ENCODE assay signal across 32 mouse cellular contexts in genomic region chr11:67973225-67973624, GRCm38 (mm10). TPM values are rescaled to one million over a fixed set of nuclear protein-coding genes. Genes with fewer than 3 reads are reported as not detected.
DNase-seq lines count a peak whose midpoint lies in the region; ATAC-seq and TF ChIP-seq lines count a peak whose summit lies in the region.
"Had no signal": no experiment of that assay in that cellular context is flagged by ENCODE, and none has a peak within 500 bp of the region (broad histone marks: within the 10 kb centered on the region; RNA-seq: fewer than 3 reads in every experiment).

No protein-coding gene starts in this region.

- no peak for TF ChIP-seq CTCF in lung, embryonic 14.5 days (IDR thresholded peaks at IDR 0.05; ENCODE audit: low read depth)

- peaks cover 26% of the 10 kb centered on the region for H3K36me3 ChIP-seq in embryonic facial prominence, embryonic 13.5 days
- H3K36me3 ChIP-seq in embryonic facial prominence, embryonic 10.5 days (replicated peaks) = peaks cover 24% of the 10 kb centered on the region
- peaks cover 36% of the 10 kb centered on the region for H3K36me3 ChIP-seq in heart, embryonic 14.5 days (ENCODE audit: control insufficient read depth, insufficient read depth, low read length)
- peaks cover 12% of the 10 kb centered on the region; the same call in 1 of the 2 replicates for H3K36me3 ChIP-seq in lung, embryonic 14.5 days (ENCODE audit: insufficient read depth)

- no peak overlapping the region for H3K4me3 ChIP-seq in embryonic facial prominence, embryonic 13.5 days
- no peak overlapping the region for H3K4me3 ChIP-seq in embryonic facial prominence, embryonic 10.5 days
- H3K4me3 ChIP-seq in heart, embryonic 14.5 days (ENCODE audit: control insufficient read depth in 1 of 2, insufficient read depth in 1 of 2, low read depth in 1 of 2, low read length in 2 of 2) = no peak overlapping the region
- H3K4me3 ChIP-seq in lung, embryonic 14.5 days (ENCODE audit: low read depth, low read length) = no peak overlapping the region
- H3K4me3 ChIP-seq: hindbrain, embryonic 13.5 days; limb, embryonic 13.5 days; midbrain, embryonic 10.5 days; midbrain, embryonic 15.5 days; neural tube, embryonic 15.5 days had no signal

- H3K4me2 ChIP-seq in embryonic facial prominence, embryonic 13.5 days = no peak overlapping the region
- no peak overlapping the region for H3K4me2 ChIP-seq in heart, embryonic 14.5 days (ENCODE audit: low read length)
- no peak overlapping the region for H3K4me2 ChIP-seq in lung, embryonic 14.5 days
- H3K4me2 ChIP-seq: hindbrain, embryonic 13.5 days; limb, embryonic 13.5 days; liver, embryonic 11.5 days; midbrain, embryonic 15.5 days; neural tube, embryonic 15.5 days had no signal

- WGBS in embryonic facial prominence, embryonic 13.5 days = 68% methylated on average over 5 of the region's 5 CpGs
- WGBS in embryonic facial prominence, embryonic 10.5 days = 88% methylated on average over 5 of the region's 5 CpGs
- WGBS in heart, embryonic 14.5 days = 63% methylated on average over 5 of the region's 5 CpGs
- WGBS in lung, embryonic 14.5 days = 62% methylated on average over 5 of the region's 5 CpGs

- H3K9me3 ChIP-seq in embryonic facial prominence, embryonic 13.5 days = no peaks in the 10 kb centered on the region
- H3K9me3 ChIP-seq in embryonic facial prominence, embryonic 10.5 days = no peaks in the 10 kb centered on the region
- H3K9me3 ChIP-seq in heart, embryonic 14.5 days (ENCODE audit: control insufficient read depth, low read length) = no peaks in the 10 kb centered on the region
- H3K9me3 ChIP-seq in lung, embryonic 14.5 days (ENCODE audit: low read depth, low read length) = no peaks in the 10 kb centered on the region
- H3K9me3 ChIP-seq: hindbrain, embryonic 13.5 days; limb, embryonic 13.5 days; midbrain, embryonic 10.5 days; midbrain, embryonic 15.5 days; neural tube, embryonic 15.5 days had no signal

- H3K9ac ChIP-seq in embryonic facial prominence, embryonic 13.5 days = no peak overlapping the region
- H3K9ac ChIP-seq in heart, embryonic 14.5 days (ENCODE audit: low read length) = no peak overlapping the region
- no peak overlapping the region for H3K9ac ChIP-seq in lung, embryonic 14.5 days
- H3K9ac ChIP-seq: hindbrain, embryonic 13.5 days; limb, embryonic 13.5 days; midbrain, embryonic 15.5 days; neural tube, embryonic 15.5 days had no signal

- H3K27me3 ChIP-seq in embryonic facial prominence, embryonic 13.5 days = no peaks in the 10 kb centered on the region
- no peaks in the 10 kb centered on the region for H3K27me3 ChIP-seq in embryonic facial prominence, embryonic 10.5 days (replicated peaks; ENCODE audit: low read depth, poor library complexity, severe bottlenecking)
- no peaks in the 10 kb centered on the region for H3K27me3 ChIP-seq in heart, embryonic 14.5 days (ENCODE audit: control insufficient read depth, insufficient read depth, low read length)
- no peaks in the 10 kb centered on the region for H3K27me3 ChIP-seq in lung, embryonic 14.5 days (ENCODE audit: insufficient read depth, low read length)
- H3K27me3 ChIP-seq: CH12.LX; hindbrain, embryonic 13.5 days; limb, embryonic 13.5 days; midbrain, embryonic 15.5 days; neural tube, embryonic 15.5 days had no signal

- intact Hi-C loops in heart, postnatal 36 days (cut with DNase I) = no loop called here

- DNase-seq in embryonic facial prominence, embryonic 10.5 days (ENCODE audit: low spot score) = no peak
- no peak for DNase-seq in heart, postnatal 36 days
- no peak for DNase-seq in lung, embryonic 14.5 days
- no peak for DNase-seq in lung, postnatal 10 days
- DNase-seq in lung, postnatal 36 days = peak; percentile 42
- no peak for DNase-seq in cerebellum, postnatal 36 days
- DNase-seq: adrenal gland, adult 2 months; adrenal gland, postnatal 36 days; cerebellum, adult 18-20 months; cerebellum, postnatal 10 days; gastrocnemius, postnatal 25 days; kidney, adult 8-10 months; kidney, postnatal 4 days; right cerebral cortex, postnatal 14 days; thymus, adult 18-20 months; thymus, postnatal 36 days had no signal

- ATAC-seq in embryonic facial prominence, embryonic 13.5 days (ENCODE audit: insufficient number of reproducible peaks, insufficient read depth, low FRiP score, low TSS enrichment, low read depth) = no peak
- no peak for ATAC-seq in heart, embryonic 14.5 days (ENCODE audit: insufficient number of reproducible peaks, insufficient read depth, low FRiP score, low read depth)
- no peak for ATAC-seq in lung, embryonic 14.5 days (ENCODE audit: insufficient read depth)
- ATAC-seq: activated CD4-positive, CD25-positive, alpha-beta regulatory T cell, adult 4 months; forebrain, embryonic 14.5 days; intestine, embryonic 16.5 days; midbrain, embryonic 15.5 days had no signal

- peaks cover 19% of the 10 kb centered on the region for H3K4me1 ChIP-seq in embryonic facial prominence, embryonic 13.5 days
- H3K4me1 ChIP-seq in embryonic facial prominence, embryonic 10.5 days = no peaks in the 10 kb centered on the region
- H3K4me1 ChIP-seq in heart, embryonic 14.5 days (ENCODE audit: control insufficient read depth in 2 of 2, insufficient read depth in 2 of 2, low read length in 2 of 2) = peaks cover 7 to 14% of the 10 kb centered on the region in 2 experiments
- H3K4me1 ChIP-seq in lung, embryonic 14.5 days (ENCODE audit: insufficient read depth) = no peaks in the 10 kb centered on the region
- H3K4me1 ChIP-seq: hindbrain, embryonic 13.5 days; limb, embryonic 13.5 days; midbrain, embryonic 15.5 days; neural tube, embryonic 15.5 days had no signal

- H3K27ac ChIP-seq in embryonic facial prominence, embryonic 13.5 days = peak overlapping the region; percentile 62
- H3K27ac ChIP-seq in embryonic facial prominence, embryonic 10.5 days (replicated peaks) = no peak overlapping the region
- H3K27ac ChIP-seq in heart, embryonic 14.5 days (replicated peaks in 1 of 2; ENCODE audit: control insufficient read depth in 1 of 2, insufficient read depth in 1 of 2, low read depth in 2 of 2, low read length in 2 of 2) = peak overlapping the region; percentile 79 to 90
- 0 out of 2 replicates have a peak overlapping the region, but pooled peaks have one; percentile 13 for H3K27ac ChIP-seq in lung, embryonic 14.5 days (ENCODE audit: low read depth)
- H3K27ac ChIP-seq: hindbrain, embryonic 13.5 days; kidney, postnatal 0 days; limb, embryonic 13.5 days; midbrain, embryonic 10.5 days; midbrain, embryonic 15.5 days; neural tube, embryonic 15.5 days had no signal

RNA-seq across cellular contexts. Expression of gene Stx8, which starts 7.2 kb away (rescaled TPM):
- polyA plus RNA-seq in embryonic facial prominence, embryonic 13.5 days (2015; fragmentation: Nextera tagmentation; extraction: Ambion mirVana) = 62.1 and 68.1 TPM in 2 replicates
- polyA plus RNA-seq in embryonic facial prominence, embryonic 10.5 days (2016; fragmentation: Nextera tagmentation; extraction: Ambion mirVana) = 44.7 and 44.8 TPM in 2 replicates
- 61.8 and 62.5 TPM in 2 replicates for polyA plus RNA-seq in heart, embryonic 14.5 days (2014; fragmentation: Nextera tagmentation; extraction: Ambion mirVana)
- total RNA-seq in heart, postnatal 36 days (2021) = 10 to 100 TPM; 24.1 to 25.1 TPM
- 48.6 and 52.0 TPM in 2 replicates for polyA plus RNA-seq in lung, embryonic 14.5 days (2014; fragmentation: Nextera tagmentation; extraction: Ambion mirVana)

RNA-seq across cellular contexts. Expression of gene Cfap52, which starts 7.8 kb away (rescaled TPM):
- polyA plus RNA-seq in embryonic facial prominence, embryonic 13.5 days (2015; fragmentation: Nextera tagmentation; extraction: Ambion mirVana) = 0.63 and 0.66 TPM in 2 replicates
- polyA plus RNA-seq in embryonic facial prominence, embryonic 10.5 days (2016; fragmentation: Nextera tagmentation; extraction: Ambion mirVana) = 0.34 and 0.55 TPM in 2 replicates
- not detected in 2 replicates for polyA plus RNA-seq in heart, embryonic 14.5 days (2014; fragmentation: Nextera tagmentation; extraction: Ambion mirVana)
- total RNA-seq in heart, postnatal 36 days (2021) = not detected
- 0.97 and 1.2 TPM in 2 replicates for polyA plus RNA-seq in lung, embryonic 14.5 days (2014; fragmentation: Nextera tagmentation; extraction: Ambion mirVana)
- total RNA-seq: adrenal gland, adult 2 months; adrenal gland, postnatal 36 days; CH12.LX; heart, postnatal 10 days; megakaryocyte progenitor cell, adult 5-6 weeks had no signal
- polyA plus RNA-seq: activated CD4-positive, CD25-positive, alpha-beta regulatory T cell, adult 4 months; adrenal gland, adult 2 months; liver, embryonic 11.5 days; liver, embryonic 16.5 days had no signal

RNA-seq across cellular contexts. Expression of gene Usp43, which starts 51.3 kb away (rescaled TPM):
- 0.93 and 1.3 TPM in 2 replicates for polyA plus RNA-seq in embryonic facial prominence, embryonic 13.5 days (2015; fragmentation: Nextera tagmentation; extraction: Ambion mirVana)
- polyA plus RNA-seq in embryonic facial prominence, embryonic 10.5 days (2016; fragmentation: Nextera tagmentation; extraction: Ambion mirVana) = 0.80 and 1.2 TPM in 2 replicates
- 0.93 and 1.2 TPM in 2 replicates for polyA plus RNA-seq in heart, embryonic 14.5 days (2014; fragmentation: Nextera tagmentation; extraction: Ambion mirVana)
- total RNA-seq in heart, postnatal 36 days (2021) = 1 to 10 TPM; 3.0 to 3.1 TPM
- 3.4 and 4.5 TPM in 2 replicates for polyA plus RNA-seq in lung, embryonic 14.5 days (2014; fragmentation: Nextera tagmentation; extraction: Ambion mirVana)
- total RNA-seq: CH12.LX; megakaryocyte progenitor cell, adult 5-6 weeks had no signal
- polyA plus RNA-seq: activated CD4-positive, CD25-positive, alpha-beta regulatory T cell, adult 4 months had no signal
